Mouse (Mus musculus): ENCODE measurements at regions not wholly inside any gene's neighbourhood (a gene's known extent, or its start where the extent isn't known, plus 50 kb on each side); places are given as distances from the start of the nearest gene placed in this dataset.

GRCm38 (mm10) chr13:84749214-84749613 lies 440.0 kb upstream of the Ccnh start:
- TF ChIP-seq CTCF (IDR thresholded peaks at IDR 0.05; ENCODE audit: low read depth): no peak
- no peak for TF ChIP-seq EP300 (IDR thresholded peaks at IDR 0.05; ENCODE audit: low read depth)

Measured in liver, postnatal 0 days (tissue).